Mouse (Mus musculus): ENCODE results near the gene Rnf214.

Gene Rnf214

GRCm38 (mm10) chr9:45815113-45815512, 91.6 kb downstream of the Rnf214 start:
- DNase-seq (ENCODE audit: low read depth, low spot score): peak; percentile 87
